Mouse (Mus musculus) lung, postnatal 36 days (tissue): ENCODE measurements at regions not wholly inside any gene's neighbourhood (a gene's known extent, or its start where the extent isn't known, plus 50 kb on each side); places are given as distances from the start of the nearest gene placed in this dataset.
"Not testable (repeated sequence)": the region's sequence is repeated elsewhere in the genome, so short reads cannot be mapped to it uniquely, and the experiment has no call there.

Source experiments
- DNase-seq: peaks from one replicate; pipeline ENCODE4 v3.0.0; 2022; ENCODE audit warnings: mixed read lengths

DNA sequence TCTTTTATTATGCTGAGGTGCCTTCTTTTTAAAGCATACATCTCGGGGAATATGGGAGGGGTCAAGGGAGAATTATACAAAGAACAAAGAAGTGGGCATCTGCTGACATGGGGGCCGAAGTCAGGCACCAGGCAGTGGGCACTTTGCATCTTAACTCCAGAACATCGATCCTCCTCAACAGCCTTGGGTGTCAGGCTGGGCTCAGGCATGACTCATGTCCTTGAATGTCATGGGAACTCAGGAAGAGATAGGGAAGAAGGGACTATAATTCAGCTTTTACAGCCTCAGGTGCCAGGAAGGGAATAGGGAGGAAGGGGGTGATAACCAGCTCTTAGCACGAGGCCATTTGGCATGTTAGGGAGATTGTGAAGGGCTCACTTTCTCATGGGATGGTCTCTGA, 85.6 kb upstream of the Ptprz1 start:
- not testable (repeated sequence) for DNase-seq

DNA sequence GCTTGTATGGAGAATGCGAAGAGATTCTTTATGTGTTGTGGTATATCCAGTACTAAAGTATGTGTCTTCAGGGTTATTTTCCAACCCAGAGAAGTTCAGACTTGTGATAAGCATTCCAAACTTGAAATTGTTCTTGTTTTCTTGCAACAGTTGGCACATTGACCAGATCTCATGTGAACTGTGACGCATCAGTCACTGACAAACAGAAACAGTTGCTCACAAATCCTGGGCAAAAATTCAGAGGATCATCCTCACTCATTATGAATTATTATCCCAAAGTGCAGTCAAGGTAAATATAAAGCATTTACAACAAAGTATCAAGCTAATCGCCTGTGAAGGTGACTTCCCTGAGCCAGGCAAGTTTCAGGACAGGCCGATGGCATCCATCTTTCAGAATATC, 83.5 kb upstream of the Ptprz1 start:
- no peak for DNase-seq

DNA sequence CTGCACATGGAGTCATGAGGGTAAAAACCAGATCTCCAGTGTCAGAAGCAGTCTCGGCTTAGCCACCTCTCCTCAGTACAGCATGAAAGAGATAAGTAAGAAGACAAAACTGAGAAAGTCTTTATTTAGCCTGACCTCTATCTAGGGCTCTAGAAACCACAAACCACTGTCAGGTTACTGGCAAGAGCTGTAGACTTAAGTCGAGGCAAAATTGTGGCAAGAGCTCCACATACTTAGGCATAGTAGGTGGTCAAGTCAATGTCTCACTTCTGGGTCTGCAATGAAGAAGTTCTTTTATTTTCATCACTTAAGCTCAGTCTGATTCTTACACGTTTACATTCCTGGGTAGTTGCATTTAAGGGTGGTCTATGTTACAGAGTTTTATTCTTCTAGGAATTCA, 82.7 kb upstream of the Ptprz1 start:
- DNase-seq: no peak

DNA sequence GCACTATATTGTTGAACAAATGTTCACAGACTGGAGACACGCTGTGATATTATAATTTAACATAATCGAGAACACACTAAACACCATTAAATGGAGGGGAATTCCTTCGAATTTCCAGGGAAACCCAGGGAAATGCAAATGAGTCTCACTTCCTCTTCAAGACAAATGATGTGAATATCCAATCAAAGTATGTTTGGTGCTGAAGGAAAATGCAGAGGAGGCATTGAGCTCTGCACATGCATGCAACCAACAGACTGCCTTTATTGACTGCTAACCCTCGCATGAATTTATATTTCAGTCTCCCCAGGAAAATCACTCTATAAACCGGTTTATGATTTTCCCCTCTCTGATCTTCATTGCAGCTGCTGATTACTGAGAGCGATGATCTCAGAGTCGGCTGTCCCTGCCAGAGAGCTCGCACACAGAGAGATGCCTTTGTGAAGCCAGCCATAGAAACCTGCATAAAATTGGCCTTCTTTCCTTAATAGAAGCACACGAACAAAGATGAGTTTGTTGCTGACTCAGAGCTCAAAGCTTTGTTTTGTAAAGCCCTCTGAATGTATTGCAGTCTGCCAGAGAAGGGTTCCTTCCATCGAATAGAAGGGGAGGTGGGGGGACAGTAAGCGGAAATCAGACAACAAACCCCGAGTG, 81.1 kb upstream of the Ptprz1 start:
- no peak for DNase-seq

DNA sequence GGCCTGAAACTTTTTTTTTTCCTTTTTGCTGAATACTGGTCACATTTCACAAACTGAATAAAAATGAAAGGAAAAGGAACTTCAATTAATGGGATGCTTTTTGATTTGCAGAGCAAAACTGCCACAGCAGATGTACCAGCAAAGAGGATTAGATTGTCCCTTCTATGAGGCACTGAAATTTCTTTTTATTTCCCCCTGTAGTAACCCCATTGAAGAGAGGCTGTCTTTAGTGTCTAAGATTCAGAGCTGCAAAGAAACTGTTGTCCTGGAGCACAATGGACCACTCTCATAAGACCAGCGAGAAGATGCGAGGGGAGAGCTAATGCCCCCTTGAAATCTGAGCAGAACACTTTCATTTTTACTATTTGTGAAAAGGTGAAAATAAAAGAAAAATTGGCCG, 80.5 kb upstream of the Ptprz1 start:
- DNase-seq: no peak

DNA sequence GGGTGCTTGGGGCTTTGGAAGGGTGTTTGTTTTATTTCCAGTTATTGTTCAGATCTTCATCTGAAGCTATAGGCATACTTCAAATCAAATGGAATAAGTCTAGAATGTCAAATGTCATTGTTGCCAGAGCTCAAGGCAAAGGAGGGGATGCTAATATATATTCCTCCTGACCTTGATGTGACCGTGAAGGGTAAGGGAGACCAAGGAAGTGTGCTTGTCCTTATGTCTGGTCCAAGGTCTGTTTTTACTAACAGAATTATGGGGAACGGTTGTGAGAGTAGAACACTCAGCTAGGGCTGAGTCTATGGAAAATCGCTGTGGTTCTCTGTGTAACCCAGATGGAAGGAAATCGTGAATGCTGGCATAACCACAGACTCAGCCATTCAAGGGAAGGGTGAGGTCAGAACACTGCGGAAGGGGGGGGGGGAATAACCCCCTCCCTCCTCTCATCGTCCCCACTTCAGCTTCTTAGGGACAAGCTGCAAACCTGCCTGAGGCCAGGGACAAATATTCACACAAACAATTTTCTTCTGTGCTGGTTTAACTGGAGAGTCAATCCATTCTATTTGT, 79.9 kb upstream of the Ptprz1 start:
- no peak for DNase-seq

DNA sequence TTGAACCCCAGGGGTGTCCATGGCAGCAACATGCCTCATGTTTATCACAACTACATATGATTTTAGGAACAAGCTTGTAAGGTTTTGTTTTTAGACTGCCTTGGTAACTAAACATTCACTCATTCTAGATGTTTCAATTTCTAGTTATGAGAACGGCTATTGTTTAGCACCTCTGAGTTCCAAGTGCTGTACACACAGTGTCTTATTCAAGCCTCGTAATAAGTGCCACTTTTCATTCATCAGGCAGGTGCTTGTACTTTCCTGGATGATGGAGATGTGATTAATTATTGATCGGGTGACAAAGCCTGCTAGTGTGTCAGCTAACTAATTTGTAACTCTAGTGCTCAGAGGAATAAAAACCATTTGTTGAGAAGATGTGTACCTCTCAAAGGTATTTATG, 73.4 kb upstream of the Ptprz1 start:
- peak; percentile 5 for DNase-seq

DNA sequence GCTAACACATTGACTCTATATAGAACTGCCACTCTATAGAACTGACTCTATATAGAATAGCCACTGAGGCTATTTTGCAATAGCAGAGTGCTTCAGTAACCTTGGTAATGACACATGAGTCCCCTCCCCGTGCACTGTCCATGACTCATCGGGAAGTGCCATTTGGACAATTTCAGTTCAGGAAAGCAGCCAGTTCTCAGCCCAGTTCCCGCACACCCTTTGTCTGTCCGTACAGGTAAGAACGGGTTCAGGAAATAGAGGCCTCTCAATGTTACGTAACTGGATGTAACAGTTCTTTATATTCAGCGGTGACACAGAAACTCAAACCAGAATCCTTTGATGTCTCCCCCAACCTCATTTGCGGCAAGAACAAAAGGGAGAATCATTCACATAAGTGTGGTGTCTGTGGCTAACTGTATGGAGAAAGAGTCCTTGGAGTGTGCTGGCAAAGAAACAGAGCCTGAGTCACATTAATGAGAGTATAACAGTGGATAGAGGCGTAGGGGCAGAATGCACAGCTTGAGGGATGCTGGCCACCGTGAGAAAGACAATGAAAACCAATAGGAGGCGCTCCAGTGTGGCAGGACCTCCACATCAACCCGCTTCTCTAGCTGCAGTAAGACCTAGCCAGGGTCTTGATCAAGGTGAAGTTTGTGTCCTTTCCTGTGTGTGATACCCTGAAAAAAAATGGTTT, 72.8 kb upstream of the Ptprz1 start:
- DNase-seq: peak; percentile 6

DNA sequence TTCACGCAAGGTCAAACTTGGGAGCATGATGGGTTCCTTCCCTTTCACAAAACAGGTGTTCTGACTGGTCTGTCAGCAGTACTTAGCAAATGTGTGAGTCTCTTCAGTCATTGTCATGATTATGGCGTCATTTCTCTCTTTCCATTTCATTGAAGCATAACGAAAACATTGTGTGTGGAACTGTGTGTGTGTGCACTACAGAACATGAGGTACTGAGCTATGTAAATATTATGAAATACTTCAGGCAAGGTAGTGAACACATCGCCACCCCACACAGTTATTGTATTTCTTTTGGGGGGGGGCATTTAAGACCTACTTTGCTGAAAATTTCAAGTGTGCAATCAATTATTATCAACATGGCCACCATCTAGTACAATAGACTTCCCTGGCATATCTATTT, 71.4 kb upstream of the Ptprz1 start:
- no peak for DNase-seq

DNA sequence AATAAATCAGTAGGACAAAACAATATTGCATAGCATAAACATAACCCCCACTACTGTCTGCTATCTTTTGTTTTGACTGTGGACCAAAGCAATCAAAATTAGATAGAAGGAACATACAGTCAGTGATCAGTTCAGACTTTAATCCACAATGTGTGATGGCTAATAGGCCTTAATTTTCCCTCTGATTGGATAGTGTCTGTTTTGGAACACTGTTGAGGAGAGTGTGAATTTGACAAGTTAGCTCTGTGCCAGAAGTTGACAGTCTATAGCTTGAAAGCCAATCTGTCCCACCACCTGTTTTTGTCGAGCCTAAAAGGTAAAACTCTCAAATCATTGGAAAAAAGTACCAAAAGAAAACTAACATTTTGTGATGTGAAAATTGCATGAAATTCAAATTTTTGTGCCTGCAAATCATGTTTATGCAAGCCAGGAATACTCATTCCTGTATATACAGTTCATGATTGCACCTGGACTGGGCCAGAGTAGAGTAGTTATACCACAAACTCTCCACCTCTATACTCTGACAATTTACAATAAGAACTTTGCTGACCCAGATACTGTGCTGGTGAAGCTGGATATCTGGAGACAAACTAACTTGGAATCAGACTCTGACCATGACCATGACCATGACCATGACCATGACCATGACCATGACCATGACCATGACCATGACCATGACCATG, 50.1 kb upstream of the Ptprz1 start:
- no peak for DNase-seq
